Mouse (Mus musculus): ENCODE data around the gene Rbl1.
A peak's percentile ranks its signal among the peaks of the same experiment; 100 is the strongest.

Gene Rbl1

GRCm38 (mm10) chr2:157133769-157134478, 70.4 kb downstream of the Rbl1 start:
- no peak for DNase-seq (ENCODE audit: low spot score)

- DNase-seq (ENCODE audit: low spot score), result no peak
These were observed 71.4 kb downstream of the Rbl1 start for GRCm38 (mm10) chr2:157132686-157133540.

- DNase-seq (ENCODE audit: low spot score), result no peak
These were observed 72.2 kb downstream of the Rbl1 start for GRCm38 (mm10) chr2:157132086-157132485.

GRCm38 (mm10) chr2:157130813-157131514, 73.4 kb downstream of the Rbl1 start:
- peak; percentile 12 for DNase-seq (ENCODE audit: low spot score)

GRCm38 (mm10) chr2:157129601-157130164, 74.7 kb downstream of the Rbl1 start:
- DNase-seq (ENCODE audit: low spot score), result no peak

- DNase-seq (ENCODE audit: low spot score), result no peak
These were observed 75.2 kb downstream of the Rbl1 start for GRCm38 (mm10) chr2:157129096-157129495.

GRCm38 (mm10) chr2:157128072-157128471, 76.3 kb downstream of the Rbl1 start:
- no peak for DNase-seq (ENCODE audit: low spot score)

- no peak for DNase-seq (ENCODE audit: low spot score)
These were observed 77.0 kb downstream of the Rbl1 start for GRCm38 (mm10) chr2:157127370-157127769.

- DNase-seq (ENCODE audit: low spot score), result no peak
These were observed 79.1 kb downstream of the Rbl1 start for GRCm38 (mm10) chr2:157125246-157125645.

GRCm38 (mm10) chr2:157121766-157122165, 82.6 kb downstream of the Rbl1 start:
- DNase-seq (ENCODE audit: low spot score), result no peak

- DNase-seq (ENCODE audit: low spot score), result no peak
These were observed 85.3 kb downstream of the Rbl1 start for GRCm38 (mm10) chr2:157119075-157119474.

- DNase-seq (ENCODE audit: low spot score), result no peak
These were observed 85.8 kb downstream of the Rbl1 start for GRCm38 (mm10) chr2:157118556-157118955.

- no peak for DNase-seq (ENCODE audit: low spot score)
These were observed 87.4 kb downstream of the Rbl1 start for GRCm38 (mm10) chr2:157116964-157117363.

GRCm38 (mm10) chr2:157108236-157108635, 96.1 kb downstream of the Rbl1 start:
- DNase-seq (ENCODE audit: low spot score), result no peak

GRCm38 (mm10) chr2:157104454-157104853, 99.9 kb downstream of the Rbl1 start:
- no peak for DNase-seq (ENCODE audit: low spot score)

- DNase-seq (ENCODE audit: low spot score), result no peak
These were observed 102.1 kb downstream of the Rbl1 start for GRCm38 (mm10) chr2:157102256-157102655.

- DNase-seq (ENCODE audit: low spot score), result no peak
These were observed 102.7 kb downstream of the Rbl1 start for GRCm38 (mm10) chr2:157101650-157102049.

- DNase-seq (ENCODE audit: low spot score), result no peak
These were observed 104.1 kb downstream of the Rbl1 start for GRCm38 (mm10) chr2:157100319-157100605.

GRCm38 (mm10) chr2:157099532-157100318, 104.6 kb downstream of the Rbl1 start:
- DNase-seq (ENCODE audit: low spot score), result no peak
